Mouse (Mus musculus) neural tube, embryonic 12.5 days (tissue): ENCODE results near the gene Mdfic. TPM values are rescaled to one million over a fixed set of nuclear protein-coding genes. Genes with fewer than 3 reads are reported as not detected.

Experiments used
- ATAC-seq: fragments of 200-750 bp; cut with Nextera tagmentation; 2 replicates; pipeline ENCODE4 v1.8.0; 2017; ENCODE audit warnings: low read depth, mild to moderate bottlenecking, moderate TSS enrichment, moderate library complexity; ENCODE audit not compliant: low FRiP score
- H3K27ac ChIP-seq: fragments of 300-500 bp; sonication (generic); 2 replicates; pipeline ENCODE4 v1.5.1; 2016
- H3K27me3 ChIP-seq: fragments of 300-500 bp; sonication (generic); replicated peaks from 2 replicates; pipeline ENCODE4 v1.6.1; 2016; ENCODE audit warnings: mild to moderate bottlenecking
- H3K36me3 ChIP-seq: fragments of 300-500 bp; sonication (generic); 2 replicates; pipeline ENCODE4 v1.6.1; 2016; ENCODE audit warnings: mild to moderate bottlenecking
- H3K4me1 ChIP-seq: fragments of 300-500 bp; sonication (generic); 2 replicates; pipeline ENCODE4 v1.6.1; 2016
- H3K4me2 ChIP-seq: fragments of 300-500 bp; sonication (generic); replicated peaks from 2 replicates; pipeline ENCODE4 v1.6.1; 2016; ENCODE audit warnings: mild to moderate bottlenecking
- H3K4me3 ChIP-seq: fragments of 300-500 bp; sonication (generic); 2 replicates; pipeline ENCODE4 v1.5.1; 2016
- H3K9ac ChIP-seq: fragments of 300-500 bp; sonication (generic); 2 replicates; pipeline ENCODE4 v1.6.1; 2016; ENCODE audit warnings: mild to moderate bottlenecking
- H3K9me3 ChIP-seq: fragments of 300-500 bp; sonication (generic); 2 replicates; pipeline ENCODE4 v1.6.1; 2016; ENCODE audit warnings: mild to moderate bottlenecking
- WGBS: fragments of 180-500 bp; shearing (Covaris S2); methylation state at CpG from one replicate; pipeline ENCODE4 v1.1.7; 2016; 5-methylcytosine and 5-hydroxymethylcytosine counted together
- polyA plus RNA-seq: library from polyadenylated mRNA; unstranded; fragments of >200 nt; fragmentation: Nextera tagmentation; extraction: Ambion mirVana; gene quantifications from 2 replicates; pipeline ENCODE4 v1.2.1, GENCODE M21; 2016

The Mdfic gene
- polyA plus RNA-seq, 1 experiment from 2014 or later: 2.0 TPM

GRCm38 (mm10) chr6:15745313-15745712, 24.9 kb downstream of the Mdfic start:
- H3K4me2 ChIP-seq: no peak overlapping the region
- no peak for ATAC-seq
- no peaks in the 10 kb centered on the region for H3K27me3 ChIP-seq
- no peak overlapping the region for H3K4me3 ChIP-seq
- H3K27ac ChIP-seq: no peak overlapping the region
- no peaks in the 10 kb centered on the region for H3K36me3 ChIP-seq
- H3K9ac ChIP-seq: no peak overlapping the region
- no peaks in the 10 kb centered on the region for H3K9me3 ChIP-seq
- WGBS: 84% methylated on average over 6 of the region's 6 CpGs
- no peaks in the 10 kb centered on the region for H3K4me1 ChIP-seq

DNA sequence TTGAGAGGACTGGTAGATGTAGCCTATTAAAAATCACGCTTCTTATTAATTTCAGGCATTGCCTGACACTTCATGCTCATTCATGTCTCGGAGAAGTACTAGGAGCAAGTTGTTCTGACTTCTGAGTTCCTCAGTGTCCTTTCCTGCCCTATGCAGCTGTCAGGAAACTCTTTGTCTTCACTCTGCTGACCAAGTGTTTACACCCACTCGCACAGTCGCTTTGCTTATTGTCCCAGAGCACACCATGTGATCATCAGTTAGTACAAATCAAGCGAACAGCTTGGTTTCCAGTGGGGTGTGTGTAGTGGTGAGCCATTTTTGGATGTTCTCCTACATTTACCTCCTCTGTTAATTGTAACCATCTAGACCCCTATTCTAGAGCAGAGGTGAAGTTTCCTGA, 25.4 kb downstream of the Mdfic start:
- ATAC-seq: no peak

GRCm38 (mm10) chr6:15747396-15748155, 27.1 kb downstream of the Mdfic start:
- Histone ChIP-seq H3K27me3 (no peaks in the 10 kb centered on the region), H3K4me3 (no peak overlapping the region), H3K4me2 (no peak overlapping the region), H3K4me1 (no peaks in the 10 kb centered on the region), H3K27ac (no peak overlapping the region), H3K36me3 (no peaks in the 10 kb centered on the region), H3K9ac (no peak overlapping the region), H3K9me3 (no peaks in the 10 kb centered on the region)
- WGBS: 94% methylated on average over 5 of the region's 5 CpGs
- no peak for ATAC-seq

More for the DNA sequence above, 25.4 kb downstream of the Mdfic start:
- WGBS: 84% methylated on average over 5 of the region's 5 CpGs
- Histone ChIP-seq H3K9ac (no peak overlapping the region), H3K27me3 (no peaks in the 10 kb centered on the region), H3K4me2 (no peak overlapping the region), H3K4me3 (no peak overlapping the region), H3K9me3 (no peaks in the 10 kb centered on the region), H3K4me1 (no peaks in the 10 kb centered on the region), H3K36me3 (no peaks in the 10 kb centered on the region), H3K27ac (no peak overlapping the region)

DNA sequence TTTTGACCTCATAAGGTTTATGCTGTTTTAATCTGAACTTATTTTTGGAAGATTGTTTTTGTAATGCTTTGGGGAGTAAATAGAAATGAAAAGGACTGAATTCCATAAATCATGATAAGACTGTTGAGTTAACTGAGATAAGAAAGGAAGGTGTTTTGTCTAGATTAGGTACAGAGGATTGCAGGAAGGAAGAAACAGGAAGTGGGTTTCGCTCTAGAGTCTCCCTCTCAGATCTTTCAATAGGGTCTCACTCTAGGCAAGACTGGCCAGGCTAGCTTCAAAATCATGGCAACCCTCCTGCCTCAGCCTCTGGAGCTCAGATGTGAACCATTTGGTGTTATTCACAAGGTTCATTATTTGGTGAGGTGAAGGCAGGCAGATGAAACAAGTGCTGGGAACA, 27.8 kb downstream of the Mdfic start:
- no peak overlapping the region for H3K4me2 ChIP-seq
- no peak overlapping the region for H3K27ac ChIP-seq
- no peaks in the 10 kb centered on the region for H3K27me3 ChIP-seq
- no peaks in the 10 kb centered on the region for H3K9me3 ChIP-seq
- ATAC-seq: no peak
- no peaks in the 10 kb centered on the region for H3K4me1 ChIP-seq
- no peaks in the 10 kb centered on the region for H3K36me3 ChIP-seq
- H3K9ac ChIP-seq: no peak overlapping the region
- no peak overlapping the region for H3K4me3 ChIP-seq
- 89% methylated on average over 1 of the region's 1 CpGs for WGBS

- Histone ChIP-seq H3K4me1 (no peaks in the 10 kb centered on the region), H3K4me3 (no peak overlapping the region), H3K9ac (no peak overlapping the region), H3K27me3 (no peaks in the 10 kb centered on the region), H3K36me3 (no peaks in the 10 kb centered on the region), H3K27ac (no peak overlapping the region), H3K4me2 (no peak overlapping the region), H3K9me3 (no peaks in the 10 kb centered on the region)
- ATAC-seq: no peak
- WGBS: 95% methylated on average over 2 of the region's 2 CpGs
These were observed 28.5 kb downstream of the Mdfic start for GRCm38 (mm10) chr6:15748943-15749342.

- Histone ChIP-seq H3K4me1 (no peaks in the 10 kb centered on the region), H3K36me3 (no peaks in the 10 kb centered on the region), H3K4me3 (no peak overlapping the region), H3K27me3 (no peaks in the 10 kb centered on the region), H3K27ac (no peak overlapping the region), H3K9me3 (no peaks in the 10 kb centered on the region), H3K4me2 (no peak overlapping the region), H3K9ac (no peak overlapping the region)
- ATAC-seq: no peak
- 81% methylated on average over 5 of the region's 5 CpGs for WGBS
These were observed 29.6 kb downstream of the Mdfic start for GRCm38 (mm10) chr6:15750101-15750500.

GRCm38 (mm10) chr6:15751375-15751774, 30.9 kb downstream of the Mdfic start:
- no peak overlapping the region for H3K4me3 ChIP-seq
- no peaks in the 10 kb centered on the region for H3K9me3 ChIP-seq
- no peaks in the 10 kb centered on the region for H3K4me1 ChIP-seq
- no peak overlapping the region for H3K4me2 ChIP-seq
- H3K9ac ChIP-seq: no peak overlapping the region
- ATAC-seq: no peak
- 95% methylated on average over 2 of the region's 2 CpGs for WGBS
- no peak overlapping the region for H3K27ac ChIP-seq
- H3K36me3 ChIP-seq: no peaks in the 10 kb centered on the region
- no peaks in the 10 kb centered on the region for H3K27me3 ChIP-seq

- 89% methylated on average over 5 of the region's 5 CpGs for WGBS
- H3K9me3 ChIP-seq: no peaks in the 10 kb centered on the region
- no peaks in the 10 kb centered on the region for H3K4me1 ChIP-seq
These were observed 31.7 kb downstream of the Mdfic start for GRCm38 (mm10) chr6:15752160-15752559.

DNA sequence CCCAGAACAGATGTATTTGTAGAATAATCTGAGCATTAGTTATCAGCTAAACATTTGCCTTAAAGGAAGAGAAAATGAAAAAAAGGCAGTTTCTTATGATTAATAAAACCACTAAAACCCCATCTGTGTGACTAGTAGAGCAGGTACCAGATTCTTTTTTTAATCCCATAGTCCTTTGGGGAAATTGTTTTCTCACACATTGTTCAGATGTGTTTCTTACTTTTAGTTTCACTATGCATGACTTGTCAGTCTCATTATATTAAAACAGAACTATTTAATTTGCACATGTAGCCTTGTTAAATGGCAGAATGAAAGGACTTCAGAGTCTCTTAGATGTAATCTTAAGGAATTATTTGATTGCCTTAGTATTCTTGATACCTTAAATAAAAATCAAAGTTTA, 32.7 kb downstream of the Mdfic start:
- Histone ChIP-seq H3K4me2 (no peak overlapping the region), H3K4me1 (no peaks in the 10 kb centered on the region), H3K9ac (no peak overlapping the region), H3K4me3 (no peak overlapping the region), H3K27me3 (no peaks in the 10 kb centered on the region), H3K9me3 (no peaks in the 10 kb centered on the region), H3K36me3 (no peaks in the 10 kb centered on the region), H3K27ac (no peak overlapping the region)
- no peak for ATAC-seq

More at GRCm38 (mm10) chr6:15752160-15752559, 31.7 kb downstream of the Mdfic start:
- no peak overlapping the region for H3K27ac ChIP-seq
- no peak overlapping the region for H3K4me2 ChIP-seq
- no peak for ATAC-seq
- H3K4me3 ChIP-seq: no peak overlapping the region
- no peak overlapping the region for H3K9ac ChIP-seq
- H3K27me3 ChIP-seq: no peaks in the 10 kb centered on the region
- no peaks in the 10 kb centered on the region for H3K36me3 ChIP-seq

GRCm38 (mm10) chr6:15758394-15758793, 37.9 kb downstream of the Mdfic start:
- H3K4me2 ChIP-seq: no peak overlapping the region
- ATAC-seq: no peak
- H3K36me3 ChIP-seq: no peaks in the 10 kb centered on the region

GRCm38 (mm10) chr6:15760750-15761149, 40.3 kb downstream of the Mdfic start:
- Histone ChIP-seq H3K36me3 (no peaks in the 10 kb centered on the region), H3K27me3 (no peaks in the 10 kb centered on the region), H3K27ac (no peak overlapping the region), H3K4me1 (no peaks in the 10 kb centered on the region), H3K9ac (no peak overlapping the region), H3K4me3 (no peak overlapping the region), H3K9me3 (no peaks in the 10 kb centered on the region), H3K4me2 (no peak overlapping the region)
- no peak for ATAC-seq
- 71% methylated on average over 6 of the region's 6 CpGs for WGBS

More at GRCm38 (mm10) chr6:15758394-15758793, 37.9 kb downstream of the Mdfic start:
- no peak overlapping the region for H3K27ac ChIP-seq
- H3K4me1 ChIP-seq: no peaks in the 10 kb centered on the region
- no peak overlapping the region for H3K9ac ChIP-seq
- 83% methylated on average over 3 of the region's 3 CpGs for WGBS
- no peaks in the 10 kb centered on the region for H3K9me3 ChIP-seq
- H3K4me3 ChIP-seq: no peak overlapping the region
- H3K27me3 ChIP-seq: no peaks in the 10 kb centered on the region

DNA sequence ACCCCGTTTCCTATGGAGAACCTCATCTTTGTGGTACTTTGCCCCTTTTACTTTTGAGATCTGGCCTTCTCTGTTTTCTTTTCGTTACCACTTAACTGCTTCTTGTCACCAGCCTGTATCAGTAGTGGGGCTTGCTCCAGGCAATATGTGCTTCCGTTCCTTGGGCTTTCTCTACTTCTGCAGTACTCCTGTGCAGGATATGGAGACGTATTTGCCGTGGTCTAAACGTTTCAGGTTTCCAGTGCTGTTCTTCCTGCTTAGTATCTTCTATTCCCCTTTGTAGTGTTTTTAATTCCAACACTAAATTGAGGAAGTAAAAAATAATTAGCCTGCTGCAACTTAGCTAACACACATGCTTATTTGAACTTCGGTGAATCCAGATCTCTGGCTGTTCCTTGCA, 43.6 kb downstream of the Mdfic start:
- Histone ChIP-seq H3K4me3 (no peak overlapping the region), H3K9me3 (no peaks in the 10 kb centered on the region), H3K27ac (no peak overlapping the region), H3K4me1 (no peaks in the 10 kb centered on the region), H3K36me3 (no peaks in the 10 kb centered on the region), H3K9ac (no peak overlapping the region), H3K27me3 (no peaks in the 10 kb centered on the region), H3K4me2 (no peak overlapping the region)
- 83% methylated on average over 7 of the region's 7 CpGs for WGBS
- no peak for ATAC-seq

GRCm38 (mm10) chr6:15767460-15767859, 47.0 kb downstream of the Mdfic start:
- Histone ChIP-seq H3K4me2 (no peak overlapping the region), H3K9me3 (no peaks in the 10 kb centered on the region), H3K4me1 (no peaks in the 10 kb centered on the region), H3K27ac (no peak overlapping the region), H3K9ac (no peak overlapping the region), H3K27me3 (no peaks in the 10 kb centered on the region), H3K36me3 (no peaks in the 10 kb centered on the region), H3K4me3 (no peak overlapping the region)
- ATAC-seq: no peak
- 74% methylated on average over 6 of the region's 6 CpGs for WGBS
